In the genomic region with DNA sequence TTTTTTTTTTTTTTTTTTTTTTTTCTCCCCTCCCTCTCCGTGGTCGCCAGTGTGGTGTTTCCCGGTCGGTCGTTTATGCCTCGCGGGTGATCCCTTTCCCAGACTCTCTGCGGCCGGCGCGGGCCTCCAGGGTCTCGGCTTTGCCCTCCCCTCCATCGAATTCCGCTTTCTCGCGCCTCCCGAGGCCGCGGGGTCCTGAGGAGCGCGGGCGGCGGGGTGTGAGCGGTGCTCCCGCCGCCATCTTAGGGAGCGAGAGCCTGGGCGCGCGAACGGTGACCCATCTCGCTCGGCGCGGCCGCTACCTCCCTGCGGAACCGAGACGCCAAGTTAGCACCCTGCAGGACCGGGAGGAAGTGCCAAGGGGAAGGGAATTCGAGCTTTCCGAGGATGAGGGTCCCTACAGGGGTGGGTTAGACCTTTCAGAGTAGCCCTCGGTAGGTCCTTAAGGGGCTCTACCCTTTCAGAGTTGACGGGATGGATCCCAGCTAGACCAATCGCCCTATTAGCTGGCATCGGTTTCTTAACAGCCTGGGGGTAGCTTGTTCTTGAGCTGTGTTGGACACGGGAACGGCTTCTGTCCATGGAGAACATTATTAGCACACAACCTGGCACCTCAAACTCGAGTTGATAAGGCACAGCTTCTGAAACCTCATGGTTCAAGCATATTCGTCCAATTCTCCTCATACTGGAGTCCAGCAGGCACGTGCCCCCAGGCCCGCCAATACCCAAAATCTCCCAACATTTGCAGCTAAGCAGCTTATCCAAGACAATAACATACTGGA, we compare ENCODE assay signal across 8 mouse cellular contexts. TPM values are rescaled to one million over a fixed set of nuclear protein-coding genes. Genes with fewer than 3 reads are reported as not detected.
DNase-seq lines count a peak whose midpoint lies in the region; ATAC-seq and TF ChIP-seq lines count a peak whose summit lies in the region.

No protein-coding gene starts in this region.

- dilution Hi-C loops in CH12.LX (cut with MboI; ENCODE audit: extremely low pct_ligation_motif_present, extremely low pct_unique_long_range_greater_than_20kb, low sequenced_read_pairs), result no loop called here

- peak overlapping the region; percentile 84 for H3K9ac ChIP-seq in CH12.LX (ENCODE audit: insufficient read depth, low read depth)
- H3K9ac ChIP-seq in embryonic facial prominence, embryonic 14.5 days (ENCODE audit: low read depth, low read length), result peak overlapping the region; percentile 94
- peak overlapping the region; percentile 95 for H3K9ac ChIP-seq in kidney, embryonic 15.5 days
- peak overlapping the region; percentile 85 for H3K9ac ChIP-seq in limb, embryonic 15.5 days
- peak overlapping the region; percentile 87 for H3K9ac ChIP-seq in midbrain, postnatal 0 days (replicated peaks; ENCODE audit: low read length, poor library complexity, severe bottlenecking)

- H3K79me2 ChIP-seq in CH12.LX (replicated peaks; ENCODE audit: control insufficient read depth, extremely low read depth, insufficient read depth, poor library complexity, severe bottlenecking), result no peaks in the 10 kb centered on the region; the same call in 1 of the 2 replicates

- in situ Hi-C loops in CH12.LX (cut with MboI; ENCODE audit: low pct_ligation_motif_present, low pct_unique_long_range_greater_than_20kb, low sequenced_read_pairs), result no loop called here

- peaks cover 0 to 5% of the 10 kb centered on the region in 2 experiments; a peak in 1 of 4 replicates for H3K4me1 ChIP-seq in CH12.LX (ENCODE audit: control insufficient read depth in 1 of 2, insufficient read depth in 2 of 2)
- H3K4me1 ChIP-seq in bone marrow, adult 2 months (ENCODE audit: control insufficient read depth, insufficient read depth, low read length), result no peaks in the 10 kb centered on the region; the same call in 1 of the 2 replicates
- peaks cover 7% of the 10 kb centered on the region; the same call in 1 of the 2 replicates for H3K4me1 ChIP-seq in embryonic facial prominence, embryonic 14.5 days (ENCODE audit: control insufficient read depth, insufficient read depth, low read length)
- 0 out of 2 replicates have a peak, but pooled peaks cover 2% of the 10 kb centered on the region for H3K4me1 ChIP-seq in heart, embryonic 10.5 days
- H3K4me1 ChIP-seq in kidney, embryonic 15.5 days, result peaks cover 4% of the 10 kb centered on the region
- 0 out of 2 replicates have a peak, but pooled peaks cover 5% of the 10 kb centered on the region for H3K4me1 ChIP-seq in limb, embryonic 15.5 days
- no peaks in the 10 kb centered on the region for H3K4me1 ChIP-seq in midbrain, postnatal 0 days (ENCODE audit: insufficient read depth, low read length)

- DNase-seq in CH12.LX (ENCODE audit: extremely low read depth), result peak; percentile 39
- peak; percentile 56 for DNase-seq in embryonic facial prominence, embryonic 14.5 days (ENCODE audit: low spot score)
- DNase-seq in heart, embryonic 10.5 days (ENCODE audit: low spot score), result peak; percentile 88
- DNase-seq in midbrain, postnatal 0 days (ENCODE audit: low spot score), result peak; percentile 75
- peak; percentile 46 to 84 for DNase-seq in urinary bladder, adult 18-20 months (ENCODE audit: low spot score in 2 of 2)

- no peak for TF ChIP-seq EP300 in CH12.LX (IDR thresholded peaks at IDR 0.05; ENCODE audit: low read length)

- TF ChIP-seq POLR2A in CH12.LX (IDR thresholded peaks at IDR 0.05; ENCODE audit: low read depth, low read length), result peak; percentile 65
- TF ChIP-seq POLR2A in bone marrow, adult 2 months (IDR thresholded peaks at IDR 0.05; ENCODE audit: borderline replicate concordance, control insufficient read depth, low read depth, low read length), result 0 out of 2 replicates have a peak, but pooled peaks have one; percentile 13

- peak overlapping the region; percentile 20 to 85 (median 63) for H3K4me3 ChIP-seq in CH12.LX (replicated peaks in 1 of 3; ENCODE audit: low read depth in 2 of 3, low read length in 2 of 3, poor library complexity in 1 of 3)
- peak overlapping the region; percentile 97 for H3K4me3 ChIP-seq in bone marrow, adult 2 months (replicated peaks; ENCODE audit: control insufficient read depth, low read depth, low read length)
- peak overlapping the region; percentile 98 for H3K4me3 ChIP-seq in embryonic facial prominence, embryonic 14.5 days (ENCODE audit: low read depth, low read length)
- H3K4me3 ChIP-seq in heart, embryonic 10.5 days, result peak overlapping the region; percentile 95
- peak overlapping the region; percentile 97 for H3K4me3 ChIP-seq in kidney, embryonic 15.5 days (replicated peaks)
- peak overlapping the region; percentile 93 for H3K4me3 ChIP-seq in limb, embryonic 15.5 days
- peak overlapping the region; percentile 83 for H3K4me3 ChIP-seq in midbrain, postnatal 0 days (ENCODE audit: low read depth, low read length)

- H3K27me3 ChIP-seq in CH12.LX (replicated peaks), result no peaks in the 10 kb centered on the region
- no peaks in the 10 kb centered on the region for H3K27me3 ChIP-seq in embryonic facial prominence, embryonic 14.5 days (replicated peaks; ENCODE audit: control insufficient read depth, insufficient read depth, low read length)
- H3K27me3 ChIP-seq in heart, embryonic 10.5 days (ENCODE audit: insufficient read depth, poor library complexity, severe bottlenecking), result no peaks in the 10 kb centered on the region
- no peaks in the 10 kb centered on the region for H3K27me3 ChIP-seq in kidney, embryonic 15.5 days
- H3K27me3 ChIP-seq in limb, embryonic 15.5 days, result no peaks in the 10 kb centered on the region
- no peaks in the 10 kb centered on the region for H3K27me3 ChIP-seq in midbrain, postnatal 0 days (ENCODE audit: insufficient read depth, low read length)

- H3K36me3 ChIP-seq in CH12.LX (replicated peaks in 1 of 2; ENCODE audit: control insufficient read depth in 1 of 2, insufficient read depth in 1 of 2, low read length in 1 of 2), result no peaks in the 10 kb centered on the region
- H3K36me3 ChIP-seq in embryonic facial prominence, embryonic 14.5 days (ENCODE audit: control insufficient read depth, insufficient read depth, low read length), result no peaks in the 10 kb centered on the region
- no peaks in the 10 kb centered on the region for H3K36me3 ChIP-seq in heart, embryonic 10.5 days
- H3K36me3 ChIP-seq in kidney, embryonic 15.5 days, result no peaks in the 10 kb centered on the region
- no peaks in the 10 kb centered on the region for H3K36me3 ChIP-seq in limb, embryonic 15.5 days
- H3K36me3 ChIP-seq in midbrain, postnatal 0 days (ENCODE audit: insufficient read depth, low read length), result no peaks in the 10 kb centered on the region

- no peak for TF ChIP-seq RAD21 in CH12.LX (IDR thresholded peaks at IDR 0.05; ENCODE audit: low read depth, low read length)

- peak; percentile 67 for ATAC-seq in embryonic facial prominence, embryonic 14.5 days (ENCODE audit: low read depth)
- peak; percentile 72 for ATAC-seq in kidney, embryonic 15.5 days (replicated peaks; ENCODE audit: low FRiP score)
- ATAC-seq in limb, embryonic 15.5 days (ENCODE audit: insufficient number of reproducible peaks, low FRiP score, low TSS enrichment, low read depth), result peak; percentile 70
- ATAC-seq in midbrain, postnatal 0 days (ENCODE audit: low FRiP score), result peak; percentile 80

- 2% methylated on average over 52 of the region's 52 CpGs for WGBS in bone marrow, adult 2 months
- under 1% methylated on average over 41 of the region's 52 CpGs for WGBS in embryonic facial prominence, embryonic 14.5 days
- WGBS in heart, embryonic 10.5 days, result under 1% methylated on average over 52 of the region's 52 CpGs
- under 1% methylated on average over 52 of the region's 52 CpGs for WGBS in kidney, embryonic 15.5 days
- under 1% methylated on average over 52 of the region's 52 CpGs for WGBS in limb, embryonic 15.5 days
- under 1% methylated on average over 52 of the region's 52 CpGs for WGBS in midbrain, postnatal 0 days

- peak overlapping the region; percentile 39; the same call in 1 of the 2 replicates for H3K4me2 ChIP-seq in CH12.LX (ENCODE audit: insufficient read depth, low read depth, poor library complexity, severe bottlenecking)
- H3K4me2 ChIP-seq in embryonic facial prominence, embryonic 14.5 days (ENCODE audit: low read depth, low read length), result peak overlapping the region; percentile 79
- peak overlapping the region; percentile 84 for H3K4me2 ChIP-seq in kidney, embryonic 15.5 days
- peak overlapping the region; percentile 59 for H3K4me2 ChIP-seq in limb, embryonic 15.5 days
- peak overlapping the region; percentile 76 for H3K4me2 ChIP-seq in midbrain, postnatal 0 days (ENCODE audit: low read depth, low read length, poor library complexity, severe bottlenecking)

- no peak for TF ChIP-seq CTCF in CH12.LX (conservative IDR thresholded peaks at IDR 0.05 in 1 of 2, IDR thresholded peaks at IDR 0.05 in 1 of 2; ENCODE audit: low read depth in 2 of 2, low read length in 2 of 2)
- no peak for TF ChIP-seq CTCF in bone marrow, adult 2 months (IDR thresholded peaks at IDR 0.05; ENCODE audit: control insufficient read depth, insufficient read depth, low read length)
- TF ChIP-seq CTCF in midbrain, postnatal 0 days (IDR thresholded peaks at IDR 0.05), result no peak

- peak overlapping the region; percentile 43 for H3K27ac ChIP-seq in CH12.LX (ENCODE audit: insufficient read depth, low read depth)
- peak overlapping the region; percentile 100 for H3K27ac ChIP-seq in bone marrow, adult 2 months (ENCODE audit: control insufficient read depth, insufficient read depth, low read depth, low read length, poor library complexity)
- H3K27ac ChIP-seq in embryonic facial prominence, embryonic 14.5 days (replicated peaks; ENCODE audit: low read depth, low read length), result peak overlapping the region; percentile 100
- peak overlapping the region; percentile 95 for H3K27ac ChIP-seq in heart, embryonic 10.5 days
- peak overlapping the region; percentile 100 for H3K27ac ChIP-seq in kidney, embryonic 15.5 days
- H3K27ac ChIP-seq in limb, embryonic 15.5 days, result peak overlapping the region; percentile 100
- peak overlapping the region; percentile 100 for H3K27ac ChIP-seq in midbrain, postnatal 0 days (ENCODE audit: low read depth, low read length)

- no peaks in the 10 kb centered on the region for H3K9me3 ChIP-seq in CH12.LX (replicated peaks; ENCODE audit: low read length)
- no peaks in the 10 kb centered on the region for H3K9me3 ChIP-seq in embryonic facial prominence, embryonic 14.5 days (ENCODE audit: control insufficient read depth, low read length)
- no peaks in the 10 kb centered on the region for H3K9me3 ChIP-seq in heart, embryonic 10.5 days
- no peaks in the 10 kb centered on the region for H3K9me3 ChIP-seq in kidney, embryonic 15.5 days (replicated peaks)
- H3K9me3 ChIP-seq in limb, embryonic 15.5 days, result no peaks in the 10 kb centered on the region
- H3K9me3 ChIP-seq in midbrain, postnatal 0 days (ENCODE audit: low read length), result no peaks in the 10 kb centered on the region

RNA-seq across cellular contexts. Expression of gene Rfx3, which starts 0.9 kb away (rescaled TPM):
- total RNA-seq in CH12.LX (2012; rRNA removed), result 0.63 and 0.76 TPM in 2 replicates
- 1.4 and 1.6 TPM in 2 replicates for total RNA-seq in CH12.LX (2014; rRNA removed)
- polyA plus RNA-seq in CH12.LX (2012; ENCODE audit: insufficient read length, low read depth), result 1.2 and 1.3 TPM in 2 replicates
- 1.3 and 5.3 TPM in 2 replicates for polyA plus RNA-seq in bone marrow, adult 2 months (2011; ENCODE audit: insufficient read depth, insufficient read length, low replicate concordance, missing spikeins)
- 9.1 and 10.8 TPM in 2 replicates for polyA plus RNA-seq in embryonic facial prominence, embryonic 14.5 days (2014; fragmentation: Nextera tagmentation; extraction: Ambion mirVana)
- 8.3 and 11.7 TPM in 2 replicates for polyA plus RNA-seq in heart, embryonic 10.5 days (2016; fragmentation: Nextera tagmentation; extraction: Ambion mirVana)
- 12.5 and 12.7 TPM in 2 replicates for polyA plus RNA-seq in kidney, embryonic 15.5 days (2015; fragmentation: Nextera tagmentation; extraction: Ambion mirVana)
- 8.2 and 9.2 TPM in 2 replicates for polyA plus RNA-seq in limb, embryonic 15.5 days (2015; fragmentation: Nextera tagmentation; extraction: Ambion mirVana)
- 26.4 and 36.7 TPM in 2 replicates for total RNA-seq in midbrain, postnatal 0 days (2014; rRNA removed)
- 11.6 and 14.2 TPM in 2 replicates for polyA plus RNA-seq in midbrain, postnatal 0 days (2015; fragmentation: Nextera tagmentation; extraction: Ambion mirVana)

Comparison
In these comparisons a context has a peak if more than half of its experiments do, and no peak if none do; other contexts are left out.
1. Peak in every context shown above with its lines: DNase-seq, ATAC-seq, H3K4me3 ChIP-seq and H3K27ac ChIP-seq.
2. H3K27ac ChIP-seq: peak in every context shown above with its lines; median percentile 100 in bone marrow, adult 2 months; 100 in embryonic facial prominence, embryonic 14.5 days; 100 in kidney, embryonic 15.5 days; 100 in limb, embryonic 15.5 days; 100 in midbrain, postnatal 0 days; 95 in heart, embryonic 10.5 days; 43 in CH12.LX.